Mouse (Mus musculus): ENCODE results near the gene Ctsg.

DNA sequence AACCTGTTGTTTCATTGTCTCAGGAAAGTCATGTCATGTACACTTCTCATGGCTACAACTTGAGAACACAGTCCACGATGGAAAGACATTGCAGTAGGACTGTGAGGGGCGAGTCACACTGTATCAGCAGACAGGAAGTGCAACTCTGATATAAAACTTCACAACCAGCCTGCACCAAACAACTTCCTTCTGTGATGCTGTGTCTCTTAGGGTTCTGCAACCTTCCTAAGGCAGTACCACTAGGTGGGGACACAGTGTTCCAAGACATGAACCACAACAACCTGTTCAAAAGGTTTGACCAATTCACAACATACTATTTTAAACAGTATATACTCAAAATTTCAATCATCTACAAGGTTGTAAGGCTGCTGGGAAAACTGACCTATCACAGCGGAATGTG, 47.0 kb downstream of the Ctsg start:
- TF ChIP-seq POU5F1 (IDR thresholded peaks at IDR 0.05; ENCODE audit: borderline replicate concordance, low read length) = no peak
- no peak for TF ChIP-seq CTCF (conservative IDR thresholded peaks at IDR 0.05; ENCODE audit: low read length)

Measured in E14TG2a.4 (cell line).